Mouse (Mus musculus) heart, embryonic 10.5 days (tissue): ENCODE results near the gene Mgat2. TPM values are rescaled to one million over a fixed set of nuclear protein-coding genes. Genes with fewer than 3 reads are reported as not detected.
A peak's percentile ranks its signal among the peaks of the same experiment; 100 is the strongest.
"Not testable (repeated sequence)": the region's sequence is repeated elsewhere in the genome, so short reads cannot be mapped to it uniquely, and the experiment has no call there.

Experiments
- DNase-seq: peaks from one replicate; pipeline ENCODE4 v3.0.0-alpha.2; 2017; ENCODE audit warnings: low spot score
- H3K27ac ChIP-seq: fragments of 300-500 bp; sonication (generic); 2 replicates; pipeline ENCODE4 v1.5.1; 2016; ENCODE audit warnings: mild to moderate bottlenecking
- H3K27me3 ChIP-seq: fragments of 300-500 bp; sonication (generic); 2 replicates; pipeline ENCODE4 v1.6.1; 2016; ENCODE audit warnings: mild to moderate bottlenecking; ENCODE audit not compliant: poor library complexity, insufficient read depth, severe bottlenecking
- H3K36me3 ChIP-seq: fragments of 300-500 bp; sonication (generic); 2 replicates; pipeline ENCODE4 v1.6.1; 2016; ENCODE audit warnings: mild to moderate bottlenecking, moderate library complexity
- H3K4me1 ChIP-seq: fragments of 300-500 bp; sonication (generic); 2 replicates; pipeline ENCODE4 v1.6.1; 2016; ENCODE audit warnings: mild to moderate bottlenecking
- H3K4me3 ChIP-seq: fragments of 300-500 bp; sonication (generic); 2 replicates; pipeline ENCODE4 v1.5.1; 2016; ENCODE audit warnings: mild to moderate bottlenecking, moderate library complexity
- H3K9me3 ChIP-seq: fragments of 300-500 bp; sonication (generic); 2 replicates; pipeline ENCODE4 v1.6.1; 2016; ENCODE audit warnings: mild to moderate bottlenecking, moderate library complexity
- WGBS: fragments of 180-500 bp; shearing (Covaris S2); methylation state at CpG from one replicate; pipeline ENCODE4 v1.1.7; 2016; 5-methylcytosine and 5-hydroxymethylcytosine counted together
- polyA plus RNA-seq: library from polyadenylated mRNA; unstranded; fragments of >200 nt; fragmentation: Nextera tagmentation; extraction: Ambion mirVana; gene quantifications from 2 replicates; pipeline ENCODE4 v1.2.1, GENCODE M21; 2016

Gene Mgat2
- polyA plus RNA-seq, 1 experiment from 2014 or later: 49.6 TPM

DNA sequence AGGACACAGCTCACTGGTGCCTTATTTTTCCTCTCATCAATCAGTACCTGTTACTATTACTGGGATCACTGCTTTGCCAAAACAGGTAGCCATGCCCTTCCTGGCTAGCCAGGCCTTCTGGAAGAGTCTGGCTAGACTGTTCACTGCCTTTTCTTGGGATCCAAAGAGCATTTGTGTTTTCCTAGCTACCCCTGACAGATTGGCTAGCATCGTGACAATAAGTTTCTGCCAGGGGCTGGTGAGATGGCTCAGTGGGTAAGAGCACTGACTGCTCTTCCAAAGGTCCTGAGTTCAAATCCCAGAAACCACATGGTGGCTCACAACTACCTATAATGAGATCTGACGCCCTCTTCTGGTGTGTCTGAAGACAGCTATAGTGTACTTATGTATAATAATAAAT is 23.3 kb upstream of the Mgat2 start:
- H3K4me1 ChIP-seq, H3K4me3 ChIP-seq, H3K9me3 ChIP-seq, DNase-seq, H3K27ac ChIP-seq, H3K27me3 ChIP-seq: not testable (repeated sequence)
- peaks cover 20% of the 10 kb centered on the region for H3K36me3 ChIP-seq
- WGBS: 74% methylated on average over 2 of the region's 2 CpGs

DNA sequence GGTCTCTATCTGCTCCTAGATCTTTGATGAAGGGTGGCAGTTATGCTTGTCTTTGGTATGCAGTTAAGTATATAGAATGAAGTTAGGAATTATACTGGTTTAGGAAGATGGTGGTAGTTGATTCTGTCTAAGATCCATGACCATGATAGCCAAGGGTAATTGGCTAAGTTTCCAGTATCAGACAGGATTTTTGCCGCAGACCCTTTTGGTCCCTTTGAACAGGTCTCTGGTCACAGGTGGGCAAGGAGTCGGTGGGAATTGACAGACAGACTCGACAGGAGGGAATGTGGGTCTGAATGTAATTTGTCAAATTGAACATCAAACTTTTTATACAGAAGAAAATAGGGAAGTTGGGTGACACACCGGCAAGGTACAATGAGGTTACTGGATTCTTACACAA is 20.4 kb upstream of the Mgat2 start:
- H3K9me3 ChIP-seq, H3K27ac ChIP-seq, H3K27me3 ChIP-seq, H3K4me3 ChIP-seq, DNase-seq, H3K36me3 ChIP-seq, H3K4me1 ChIP-seq: not testable (repeated sequence)
- WGBS: 80% methylated on average over 4 of the region's 4 CpGs

DNA sequence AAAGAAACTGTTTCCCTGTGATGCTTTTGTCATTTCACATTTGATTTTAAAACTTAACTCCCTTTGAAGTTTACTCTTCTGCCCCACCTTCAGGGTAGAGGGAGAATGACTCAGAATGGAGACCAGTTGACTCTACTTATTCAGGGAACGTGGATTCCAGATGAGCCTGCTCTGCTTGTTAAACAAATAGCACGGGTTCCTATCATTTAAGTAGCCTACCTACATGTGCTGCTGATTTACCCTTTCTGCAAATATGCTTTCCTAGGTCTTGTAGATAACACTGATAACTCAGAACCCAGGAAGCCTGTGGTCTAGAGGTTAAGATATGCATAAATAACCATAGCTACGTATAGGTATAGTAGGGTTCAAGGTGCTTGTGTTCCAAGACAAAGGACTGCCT is 19.1 kb upstream of the Mgat2 start:
- Histone ChIP-seq H3K9me3 (no peaks in the 10 kb centered on the region), H3K4me1 (peaks cover 12% of the 10 kb centered on the region), H3K27ac (no peak overlapping the region), H3K27me3 (no peaks in the 10 kb centered on the region), H3K4me3 (no peak overlapping the region), H3K36me3 (no peaks in the 10 kb centered on the region)
- 58% methylated on average over 3 of the region's 3 CpGs for WGBS
- no peak for DNase-seq

DNA sequence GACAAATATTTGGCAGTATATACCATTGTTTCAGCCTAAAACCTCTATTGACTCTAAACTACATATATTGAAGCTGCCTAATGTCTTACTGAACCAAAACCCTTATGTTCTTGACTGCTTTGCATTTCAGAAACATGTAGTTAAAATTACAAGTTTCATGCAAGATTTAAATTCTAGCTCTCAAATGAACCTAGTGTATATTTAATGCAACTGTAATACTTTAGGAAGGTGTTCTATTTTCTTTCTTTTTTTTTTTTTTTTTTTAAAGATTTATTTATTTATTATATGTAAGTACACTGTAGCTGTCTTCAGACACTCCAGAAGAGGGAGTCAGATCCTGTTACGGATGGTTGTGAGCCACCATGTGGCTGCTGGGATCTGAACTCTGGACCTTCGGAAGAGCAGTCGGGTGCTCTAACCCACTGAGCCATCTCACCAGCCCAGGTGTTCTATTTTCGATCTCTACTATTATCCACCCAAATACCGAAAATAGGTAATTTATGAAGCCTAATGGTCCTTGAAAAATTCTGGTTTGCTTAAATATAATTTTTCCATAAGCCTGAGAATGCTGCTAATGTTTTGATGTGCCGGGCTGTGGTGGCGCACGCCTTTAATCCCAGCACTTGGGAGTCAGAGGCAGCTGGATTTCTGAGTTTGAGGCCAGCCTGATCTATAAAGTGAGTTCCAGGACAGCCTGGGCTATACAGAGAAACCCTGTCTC is 16.9 kb upstream of the Mgat2 start:
- WGBS: 64% methylated on average over 8 of the region's 8 CpGs
- not testable (repeated sequence) for H3K36me3 ChIP-seq, H3K9me3 ChIP-seq, DNase-seq, H3K4me3 ChIP-seq, H3K27ac ChIP-seq, H3K27me3 ChIP-seq
- H3K4me1 ChIP-seq: peaks cover 14% of the 10 kb centered on the region

DNA sequence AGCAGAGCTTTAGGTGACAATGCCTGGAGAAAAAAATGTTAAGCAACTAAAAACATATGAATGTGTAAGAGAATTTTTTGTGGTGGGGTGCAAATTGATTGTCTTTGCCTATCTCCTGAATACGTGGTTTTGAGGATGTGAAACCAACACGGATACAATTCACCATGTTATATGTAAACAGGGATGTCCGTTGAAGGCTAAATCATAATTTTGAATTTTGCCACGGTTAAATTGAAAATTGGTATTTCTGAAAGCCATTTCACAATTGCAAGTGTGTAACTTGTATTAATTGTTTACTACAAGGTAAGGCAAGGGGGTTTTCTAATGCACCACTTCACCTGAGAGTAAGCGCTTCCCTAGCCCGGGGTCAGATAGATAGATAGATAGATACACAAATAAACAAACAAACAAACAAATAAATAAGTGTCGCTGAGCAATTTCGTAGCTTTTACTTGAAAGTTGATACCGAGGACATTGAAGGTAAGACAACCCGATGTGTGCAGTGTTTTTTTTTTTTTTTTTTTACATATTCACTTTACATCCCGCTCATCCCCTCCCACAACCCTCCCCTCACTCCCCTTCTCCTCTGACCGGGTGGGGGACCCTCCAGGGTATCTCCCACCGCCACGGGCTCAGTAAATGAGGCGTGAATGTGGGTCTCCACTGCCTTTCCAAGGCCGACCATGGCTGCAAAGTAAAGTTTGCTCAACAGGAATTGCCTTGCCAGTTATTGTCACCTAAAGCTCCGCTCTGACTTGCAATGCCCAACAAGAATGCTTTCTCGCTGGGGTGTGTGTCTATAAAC is 16.1 kb upstream of the Mgat2 start:
- Histone ChIP-seq H3K4me1 (peaks cover 14% of the 10 kb centered on the region), H3K27ac (peak overlapping the region; percentile 98), H3K36me3 (peaks cover 4% of the 10 kb centered on the region; the same call in 1 of the 2 replicates), H3K9me3 (no peaks in the 10 kb centered on the region), H3K27me3 (no peaks in the 10 kb centered on the region), H3K4me3 (peak overlapping the region; percentile 91)
- DNase-seq: no peak
- WGBS: 9% methylated on average over 18 of the region's 18 CpGs

DNA sequence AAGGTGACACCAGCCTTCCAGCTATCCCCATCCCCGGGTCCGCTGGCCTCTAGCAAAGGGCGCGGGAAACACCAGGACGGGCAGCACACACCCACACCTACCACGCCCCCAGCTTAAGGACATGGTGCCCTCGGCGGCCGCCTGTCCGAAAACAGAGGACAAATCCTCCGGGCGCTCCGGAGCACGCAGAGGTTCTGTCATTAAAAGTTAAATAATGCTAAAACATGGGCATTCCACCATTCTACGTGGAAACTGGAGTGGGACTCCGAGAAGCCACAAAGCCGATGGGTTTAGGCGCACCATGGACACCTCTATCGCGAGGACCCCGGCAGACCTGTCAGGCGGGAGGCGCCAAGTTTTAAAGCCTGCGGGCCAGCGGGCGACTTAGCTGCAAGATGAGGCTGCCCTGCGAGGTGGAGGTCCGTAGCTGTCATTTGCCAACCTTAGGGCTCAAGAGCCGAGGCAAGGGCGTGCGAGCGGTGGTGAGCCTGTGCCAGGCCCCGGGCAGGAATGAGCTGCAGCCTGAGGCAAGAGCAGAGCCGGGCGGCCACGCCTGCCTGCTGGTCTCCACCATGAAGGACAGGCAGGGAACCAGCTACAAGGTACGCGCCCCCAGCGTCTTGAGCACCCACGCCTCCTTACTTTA is 15.4 kb upstream of the Mgat2 start, which contains the start of gene Lrr1:
Gene Lrr1, plus strand, starts transcription at position 354 of the 646 bp plus-strand sequence.
- peaks cover 14% of the 10 kb centered on the region for H3K4me1 ChIP-seq
- no peaks in the 10 kb centered on the region for H3K27me3 ChIP-seq
- WGBS: 0% methylated on average over 40 of the region's 40 CpGs
- DNase-seq: peak; percentile 94
- H3K27ac ChIP-seq: peak within 1 kb of the TSS; percentile 98
- H3K4me3 ChIP-seq: peak within 1 kb of the TSS; percentile 91
- no peaks in the 10 kb centered on the region for H3K9me3 ChIP-seq
- H3K36me3 ChIP-seq: peaks cover 11% of the 10 kb centered on the region; the same call in 1 of the 2 replicates

DNA sequence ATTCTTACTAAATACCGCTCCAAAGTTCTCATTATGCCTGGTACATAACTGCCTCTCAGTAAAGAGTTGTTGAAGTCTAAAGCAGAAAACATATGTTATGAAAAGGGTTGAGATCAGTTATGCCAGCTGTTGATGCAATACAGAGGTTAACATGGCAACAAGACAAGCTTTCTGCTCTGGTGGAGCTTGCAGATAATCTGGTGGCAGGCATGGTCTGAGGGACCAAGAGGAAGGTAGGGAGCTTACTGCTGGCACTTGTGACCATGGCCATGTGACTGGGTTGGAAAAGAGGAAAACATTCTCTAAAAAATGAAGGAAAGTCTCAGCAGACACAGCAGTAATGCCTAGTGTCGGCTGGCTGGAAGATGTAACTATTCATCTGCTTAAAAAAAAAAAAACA is 12.7 kb upstream of the Mgat2 start:
- 86% methylated on average over 2 of the region's 2 CpGs for WGBS
- Histone ChIP-seq H3K27me3 (no peaks in the 10 kb centered on the region), H3K36me3 (peaks cover 31% of the 10 kb centered on the region), H3K4me1 (peaks cover 14% of the 10 kb centered on the region), H3K27ac (no peak overlapping the region), H3K9me3 (no peaks in the 10 kb centered on the region), H3K4me3 (no peak overlapping the region)
- no peak for DNase-seq

DNA sequence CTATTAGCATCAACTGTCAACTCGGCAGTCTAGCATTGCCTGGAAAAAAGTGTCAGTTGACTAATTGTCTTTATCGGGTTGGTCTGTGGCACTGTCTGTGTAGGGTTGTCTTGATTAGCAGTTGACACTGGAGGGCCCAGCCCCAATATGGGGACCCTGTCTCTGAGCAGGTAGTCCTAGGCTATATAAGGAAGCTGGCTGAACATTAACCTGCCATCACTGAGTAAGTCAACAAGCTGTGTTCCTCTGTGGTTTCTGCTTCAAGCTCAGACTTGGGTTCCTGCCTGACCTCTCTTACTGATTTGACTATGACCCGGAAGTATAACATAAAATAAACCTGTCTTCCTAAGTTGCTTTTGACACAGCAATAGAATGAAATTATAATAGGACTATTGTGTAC is 8.0 kb upstream of the Mgat2 start:
- Histone ChIP-seq H3K4me1 (no peaks in the 10 kb centered on the region), H3K27ac (no peak overlapping the region), H3K4me3 (no peak overlapping the region), H3K27me3 (no peaks in the 10 kb centered on the region), H3K36me3 (peaks cover 51% of the 10 kb centered on the region), H3K9me3 (no peaks in the 10 kb centered on the region)
- 89% methylated on average over 3 of the region's 3 CpGs for WGBS
- no peak for DNase-seq

DNA sequence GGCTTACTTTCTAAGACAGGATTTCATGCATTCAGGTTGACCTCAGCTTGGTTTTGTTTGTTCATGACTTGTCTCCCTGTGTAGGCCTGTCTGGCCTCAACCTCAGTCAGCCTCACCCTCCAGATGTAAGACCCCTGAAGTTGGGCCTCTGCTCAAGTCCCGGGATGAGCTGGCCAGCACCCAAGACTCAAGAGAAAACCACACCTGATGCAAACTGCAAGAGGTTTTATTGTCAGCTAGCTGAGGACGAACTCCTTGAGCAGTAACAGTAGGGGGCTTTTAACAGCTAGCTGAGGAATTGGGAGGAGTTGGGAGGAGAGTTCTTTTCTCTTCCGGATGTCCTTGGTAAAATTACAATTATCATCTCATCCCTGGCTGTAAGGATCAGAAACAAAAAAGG is 6.4 kb upstream of the Mgat2 start:
- H3K27ac ChIP-seq: no peak overlapping the region
- peaks cover 60% of the 10 kb centered on the region for H3K36me3 ChIP-seq
- no peaks in the 10 kb centered on the region for H3K27me3 ChIP-seq
- WGBS: 84% methylated on average over 3 of the region's 3 CpGs
- H3K4me1 ChIP-seq: no peaks in the 10 kb centered on the region
- H3K4me3 ChIP-seq: no peak overlapping the region
- H3K9me3 ChIP-seq: no peaks in the 10 kb centered on the region
- no peak for DNase-seq

DNA sequence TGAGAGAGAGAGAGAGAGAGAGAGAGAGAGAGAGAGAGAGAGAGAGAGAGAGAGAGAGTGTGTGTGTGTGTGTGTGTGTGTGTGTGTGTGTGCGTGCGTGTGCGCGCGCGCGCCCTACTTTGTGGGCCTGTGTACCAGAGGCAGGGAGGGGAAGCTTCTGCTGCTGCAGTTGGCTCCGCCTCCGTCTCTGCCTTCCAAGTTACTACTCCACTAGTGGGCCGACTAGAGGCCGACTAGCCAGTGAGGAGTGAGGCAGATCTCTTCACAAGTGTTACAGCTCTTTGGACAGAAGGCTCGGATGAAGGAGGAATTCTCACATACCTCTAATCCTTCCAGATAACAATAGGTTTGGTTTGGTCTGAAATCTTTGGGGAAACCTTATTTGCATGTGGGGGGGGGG is 4.6 kb upstream of the Mgat2 start:
- H3K4me3 ChIP-seq: no peak overlapping the region
- peaks cover 52% of the 10 kb centered on the region for H3K36me3 ChIP-seq
- no peak for DNase-seq
- no peak overlapping the region for H3K27ac ChIP-seq
- no peaks in the 10 kb centered on the region for H3K4me1 ChIP-seq
- no peaks in the 10 kb centered on the region for H3K27me3 ChIP-seq
- WGBS: 64% methylated on average over 12 of the region's 12 CpGs
- no peaks in the 10 kb centered on the region for H3K9me3 ChIP-seq

DNA sequence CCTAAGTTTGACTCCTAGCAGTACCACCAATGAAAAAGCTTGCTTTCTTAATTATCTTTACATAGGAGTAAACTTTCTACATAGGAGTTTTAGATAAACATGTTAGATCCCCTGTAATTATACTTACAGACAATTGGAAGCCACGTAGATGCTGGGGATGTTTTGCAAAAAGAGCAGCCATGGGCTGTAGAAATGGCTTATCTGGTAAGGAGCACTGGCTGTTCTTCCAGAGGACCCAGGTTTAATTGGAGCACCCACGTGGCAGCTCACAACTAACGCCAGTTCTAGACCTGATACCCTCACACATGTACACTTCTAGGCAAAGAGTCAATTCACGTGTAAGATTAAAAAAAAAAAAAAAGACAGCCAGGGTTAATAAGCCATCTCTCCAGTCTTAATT is 2.2 kb upstream of the Mgat2 start:
- peaks cover 10% of the 10 kb centered on the region; the same call in 1 of the 2 replicates for H3K4me1 ChIP-seq
- H3K4me3 ChIP-seq: no peak overlapping the region
- H3K27me3 ChIP-seq: no peaks in the 10 kb centered on the region
- WGBS: 83% methylated on average over 4 of the region's 4 CpGs
- peaks cover 29% of the 10 kb centered on the region for H3K36me3 ChIP-seq
- no peak overlapping the region for H3K27ac ChIP-seq
- no peak for DNase-seq
- no peaks in the 10 kb centered on the region for H3K9me3 ChIP-seq

DNA sequence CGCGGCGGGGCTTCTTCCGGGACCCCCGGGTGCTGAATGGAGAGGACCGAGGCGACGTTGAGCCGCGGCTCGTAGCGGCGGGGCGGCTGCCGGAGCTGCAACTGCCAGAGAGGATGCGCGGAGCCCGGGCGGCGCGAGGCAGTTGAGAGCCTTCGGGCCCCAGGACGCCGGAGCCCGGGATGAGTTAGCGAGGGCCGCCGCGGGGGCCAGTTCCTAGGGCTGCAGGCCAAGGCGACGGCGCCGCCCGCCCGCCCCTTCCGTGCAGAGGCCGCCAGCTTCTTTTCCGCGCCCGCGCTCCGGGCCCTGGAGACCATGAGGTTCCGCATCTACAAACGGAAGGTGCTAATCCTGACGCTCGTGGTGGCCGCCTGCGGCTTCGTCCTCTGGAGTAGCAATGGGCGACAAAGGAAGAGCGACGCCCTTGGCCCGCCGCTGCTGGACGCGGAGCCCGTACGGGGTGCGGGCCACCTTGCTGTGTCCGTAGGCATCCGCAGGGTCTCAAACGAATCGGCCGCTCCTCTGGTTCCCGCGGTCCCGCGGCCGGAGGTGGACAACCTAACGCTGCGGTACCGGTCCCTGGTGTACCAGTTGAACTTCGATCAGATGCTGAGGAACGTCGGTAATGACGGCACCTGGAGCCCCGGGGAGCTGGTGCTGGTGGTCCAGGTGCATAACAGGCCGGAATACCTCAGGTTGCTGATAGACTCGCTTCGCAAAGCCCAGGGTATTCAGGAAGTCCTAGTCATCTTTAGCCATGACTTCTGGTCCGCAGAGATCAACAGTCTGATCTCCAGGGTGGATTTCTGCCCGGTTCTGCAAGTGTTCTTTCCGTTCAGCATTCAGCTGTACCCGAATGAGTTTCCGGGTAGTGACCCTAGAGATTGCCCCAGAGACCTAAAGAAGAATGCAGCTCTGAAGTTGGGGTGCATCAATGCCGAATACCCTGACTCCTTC is 662 bp downstream of the Mgat2 start:
- peak; percentile 82 for DNase-seq
- H3K4me3 ChIP-seq: peak overlapping the region; percentile 90
- peaks cover 32% of the 10 kb centered on the region for H3K36me3 ChIP-seq
- H3K27me3 ChIP-seq: no peaks in the 10 kb centered on the region
- no peaks in the 10 kb centered on the region for H3K9me3 ChIP-seq
- peak overlapping the region; percentile 97 for H3K27ac ChIP-seq
- H3K4me1 ChIP-seq: peaks cover 10% of the 10 kb centered on the region; the same call in 1 of the 2 replicates
- WGBS: 2% methylated on average over 86 of the region's 86 CpGs
